Mouse (Mus musculus) midbrain, embryonic 11.5 days (tissue): ENCODE measurements at regions not wholly inside any gene's neighbourhood (a gene's known extent, or its start where the extent isn't known, plus 50 kb on each side); places are given as distances from the start of the nearest gene placed in this dataset.

Experiments
- ATAC-seq: fragments of 200-750 bp; cut with Nextera tagmentation; 2 replicates; pipeline ENCODE4 v1.8.0; 2017; ENCODE audit warnings: moderate TSS enrichment, moderate library complexity; ENCODE audit not compliant: low FRiP score
- DNase-seq: peaks from one replicate; pipeline ENCODE4 v3.0.0; 2015; ENCODE audit warnings: low spot score; ENCODE audit errors: missing footprints
- H3K27ac ChIP-seq: fragments of 300-500 bp; sonication (generic); 2 replicates; pipeline ENCODE4 v1.5.1; 2014; ENCODE audit warnings: low read depth, low read length
- H3K27me3 ChIP-seq: fragments of 300-500 bp; sonication (generic); 2 replicates; pipeline ENCODE4 v1.6.1; 2014; ENCODE audit warnings: mild to moderate bottlenecking, low read length, moderate library complexity, mixed read lengths; ENCODE audit not compliant: control insufficient read depth, insufficient read depth
- H3K36me3 ChIP-seq: fragments of 300-500 bp; sonication (generic); 2 replicates; pipeline ENCODE4 v1.6.1; 2014; ENCODE audit warnings: mild to moderate bottlenecking, low read length, moderate library complexity, mixed read lengths; ENCODE audit not compliant: control insufficient read depth, insufficient read depth
- H3K4me1 ChIP-seq: fragments of 300-500 bp; sonication (generic); 2 replicates; pipeline ENCODE4 v1.6.1; 2014; ENCODE audit warnings: low read length; ENCODE audit not compliant: control insufficient read depth, insufficient read depth
- H3K4me2 ChIP-seq: fragments of 300-500 bp; sonication (generic); 2 replicates; pipeline ENCODE4 v1.6.1; 2014; ENCODE audit warnings: mild to moderate bottlenecking, moderate library complexity
- H3K4me3 ChIP-seq: fragments of 300-500 bp; sonication (generic); 2 replicates; pipeline ENCODE4 v1.5.1; 2014; ENCODE audit warnings: low read depth, low read length
- H3K9ac ChIP-seq: fragments of 300-500 bp; sonication (generic); 2 replicates; pipeline ENCODE4 v1.6.1; 2014; ENCODE audit warnings: low read length
- H3K9me3 ChIP-seq: fragments of 300-500 bp; sonication (generic); 2 replicates; pipeline ENCODE4 v1.6.1; 2016; ENCODE audit warnings: low read length; ENCODE audit not compliant: control insufficient read depth
- whole genome bisulfite sequencing: fragments of 180-500 bp; shearing (Covaris S2); extraction: QIAGEN DNeasy Blood & Tissue Kit; methylation state at CpG from one replicate; pipeline ENCODE4 v1.1.7; 2014; 5-methylcytosine and 5-hydroxymethylcytosine counted together

GRCm38 (mm10) chr6:52481975-52482374 is 158.2 kb downstream of the Hibadh start:
- 91% methylated on average over 7 of the region's 7 CpGs for WGBS
- ATAC-seq (no peak), DNase-seq (no peak)
- Histone ChIP-seq H3K27ac (no peak overlapping the region), H3K4me3 (no peak overlapping the region), H3K9ac (no peak overlapping the region), H3K4me2 (no peak overlapping the region), H3K27me3 (no peaks in the 10 kb centered on the region), H3K36me3 (no peaks in the 10 kb centered on the region), H3K9me3 (no peaks in the 10 kb centered on the region), H3K4me1 (no peaks in the 10 kb centered on the region)

- no peak for DNase-seq
Measured at GRCm38 (mm10) chr6:52486146-52486545, 154.0 kb downstream of the Hibadh start.

GRCm38 (mm10) chr6:52486655-52487054 is 153.5 kb downstream of the Hibadh start:
- H3K27me3 ChIP-seq, result no peaks in the 10 kb centered on the region
- H3K36me3 ChIP-seq, result no peaks in the 10 kb centered on the region
- H3K4me1 ChIP-seq, result no peaks in the 10 kb centered on the region
- no peak overlapping the region for H3K9ac ChIP-seq
- DNase-seq, result no peak
- no peak for ATAC-seq
- no peak overlapping the region for H3K4me2 ChIP-seq
- 72% methylated on average over 4 of the region's 4 CpGs for WGBS
- H3K4me3 ChIP-seq, result no peak overlapping the region
- no peak overlapping the region for H3K27ac ChIP-seq
- H3K9me3 ChIP-seq, result no peaks in the 10 kb centered on the region

More at GRCm38 (mm10) chr6:52486146-52486545, 154.0 kb downstream of the Hibadh start:
- no peak overlapping the region for H3K27ac ChIP-seq
- H3K36me3 ChIP-seq, result no peaks in the 10 kb centered on the region
- H3K4me2 ChIP-seq, result no peak overlapping the region
- H3K27me3 ChIP-seq, result no peaks in the 10 kb centered on the region
- H3K4me3 ChIP-seq, result no peak overlapping the region
- no peak for ATAC-seq
- no peak overlapping the region for H3K9ac ChIP-seq
- H3K4me1 ChIP-seq, result no peaks in the 10 kb centered on the region
- H3K9me3 ChIP-seq, result no peaks in the 10 kb centered on the region
- WGBS, result 66% methylated on average over 9 of the region's 9 CpGs

- H3K4me3 ChIP-seq, result no peak overlapping the region
- DNase-seq (no peak), ATAC-seq (no peak)
- H3K9me3 ChIP-seq, result no peaks in the 10 kb centered on the region
- H3K27ac ChIP-seq, result no peak overlapping the region
- no peaks in the 10 kb centered on the region for H3K36me3 ChIP-seq
- H3K9ac ChIP-seq, result no peak overlapping the region
- no peak overlapping the region for H3K4me2 ChIP-seq
- H3K4me1 ChIP-seq, result no peaks in the 10 kb centered on the region
- WGBS, result 89% methylated on average over 5 of the region's 5 CpGs
- no peaks in the 10 kb centered on the region for H3K27me3 ChIP-seq
Measured at GRCm38 (mm10) chr6:52487861-52488260, 152.3 kb downstream of the Hibadh start.

GRCm38 (mm10) chr6:52490264-52490775 is 149.9 kb downstream of the Hibadh start:
- no peaks in the 10 kb centered on the region for H3K36me3 ChIP-seq
- WGBS, result 75% methylated on average over 14 of the region's 14 CpGs
- H3K4me3 ChIP-seq, result no peak overlapping the region
- H3K9ac ChIP-seq, result no peak overlapping the region
- no peaks in the 10 kb centered on the region for H3K4me1 ChIP-seq
- H3K4me2 ChIP-seq, result no peak overlapping the region
- H3K27me3 ChIP-seq, result no peaks in the 10 kb centered on the region
- H3K27ac ChIP-seq, result no peak overlapping the region
- no peak for ATAC-seq
- H3K9me3 ChIP-seq, result no peaks in the 10 kb centered on the region
- no peak for DNase-seq

- DNase-seq (no peak), ATAC-seq (no peak)
- H3K4me1 ChIP-seq, result no peaks in the 10 kb centered on the region
- H3K4me2 ChIP-seq, result no peak overlapping the region
- 73% methylated on average over 3 of the region's 3 CpGs for WGBS
- no peaks in the 10 kb centered on the region for H3K36me3 ChIP-seq
- H3K27me3 ChIP-seq, result no peaks in the 10 kb centered on the region
- H3K4me3 ChIP-seq, result no peak overlapping the region
- no peak overlapping the region for H3K9ac ChIP-seq
- no peaks in the 10 kb centered on the region for H3K9me3 ChIP-seq
- no peak overlapping the region for H3K27ac ChIP-seq
Measured at GRCm38 (mm10) chr6:52495301-52495700, 144.9 kb downstream of the Hibadh start.

- Histone ChIP-seq H3K36me3 (no peaks in the 10 kb centered on the region), H3K4me2 (no peak overlapping the region), H3K4me1 (no peaks in the 10 kb centered on the region), H3K4me3 (no peak overlapping the region), H3K27me3 (no peaks in the 10 kb centered on the region), H3K27ac (no peak overlapping the region), H3K9me3 (no peaks in the 10 kb centered on the region), H3K9ac (no peak overlapping the region)
- no peak for DNase-seq
- no peak for ATAC-seq
- 76% methylated on average over 5 of the region's 5 CpGs for WGBS
Measured at GRCm38 (mm10) chr6:52495855-52496254, 144.3 kb downstream of the Hibadh start.
